Comparison of ENCODE assay signal across 14 mouse cellular contexts in the genomic region with DNA sequence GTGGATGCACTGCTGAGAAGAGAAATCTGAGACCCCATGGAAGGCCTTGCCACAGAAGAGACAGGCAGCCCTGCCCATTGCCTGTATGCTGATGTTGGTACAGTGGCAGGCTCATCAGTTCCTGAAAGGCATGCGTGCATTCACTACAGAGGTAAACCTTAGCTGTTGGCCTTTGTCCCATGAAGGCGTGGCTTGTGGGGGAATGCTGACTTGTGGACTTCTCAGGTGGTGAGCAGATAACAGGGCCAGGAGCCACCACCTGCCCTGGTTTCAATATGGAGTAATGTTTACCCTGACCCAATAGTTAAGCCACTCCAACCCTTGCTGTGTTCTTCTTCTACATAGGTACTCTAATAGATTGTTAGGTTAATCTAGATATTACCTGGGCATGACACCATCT.
"Had no signal": no experiment of that assay in that cellular context is flagged by ENCODE, and none has a peak within 500 bp of the region (broad histone marks: within the 10 kb centered on the region; RNA-seq: fewer than 3 reads in every experiment).

No protein-coding gene starts in this region.

- H3K9ac ChIP-seq: liver, embryonic 14.5 days; lung, embryonic 15.5 days; midbrain, embryonic 13.5 days had no signal

- H3K4me3 ChIP-seq: left cerebral cortex, adult 2 months; lung, embryonic 15.5 days; megakaryocyte, embryonic 14.5 days; midbrain, embryonic 10.5 days; midbrain, embryonic 13.5 days had no signal

- H3K27me3 ChIP-seq: lung, embryonic 15.5 days; megakaryocyte, embryonic 14.5 days; midbrain, embryonic 13.5 days had no signal

- H3K9me3 ChIP-seq: lung, embryonic 15.5 days; midbrain, embryonic 10.5 days; midbrain, embryonic 13.5 days had no signal

- H3K27ac ChIP-seq: left cerebral cortex, adult 2 months; liver, embryonic 14.5 days; lung, embryonic 15.5 days; midbrain, embryonic 10.5 days; midbrain, embryonic 13.5 days had no signal

- DNase-seq: kidney, adult 9 months; kidney, postnatal 25 days; layer of hippocampus, postnatal 36 days; lung, adult 18-20 months; lung, postnatal 10 days; lung, postnatal 36 days; thymus, postnatal 25 days had no signal

- H3K4me1 ChIP-seq: lung, embryonic 15.5 days; megakaryocyte, embryonic 14.5 days; midbrain, embryonic 10.5 days; midbrain, embryonic 13.5 days had no signal

- H3K4me2 ChIP-seq: liver, embryonic 11.5 days; lung, embryonic 15.5 days; midbrain, embryonic 13.5 days had no signal

- H3K36me3 ChIP-seq: lung, embryonic 15.5 days; midbrain, embryonic 10.5 days; midbrain, embryonic 13.5 days had no signal

- ATAC-seq: midbrain, embryonic 13.5 days had no signal
